Mouse (Mus musculus) heart, postnatal 0 days (tissue): Measurements from ENCODE around the gene Ksr2.

ENCODE experiments used
- CTCF ChIP-seq: IDR thresholded peaks from 2 replicates; pipeline ENCODE4 v1.5.1; 2016; ENCODE audit warnings: antibody characterized with exemption, control low read depth, low read depth
- EP300 ChIP-seq: IDR thresholded peaks from 2 replicates; pipeline ENCODE4 v1.6.1; 2016; ENCODE audit warnings: antibody characterized with exemption, low read depth

- TF ChIP-seq CTCF (no peak), EP300 (no peak)
Observed at GRCm38 (mm10) chr5:117482013-117482412, 68.2 kb downstream of the Ksr2 start.
